Mouse (Mus musculus): Measurements from ENCODE around the gene Guca1a. TPM values are rescaled to one million over a fixed set of nuclear protein-coding genes. Genes with fewer than 3 reads are reported as not detected.

Gene Guca1a
- total RNA-seq, 2 experiments from 2014 or later, result not detected

- intact Hi-C loops (cut with DNase I), result no loop called here
These were observed 31.3 kb downstream of the Guca1a start for GRCm38 (mm10) chr17:47369087-47369443.

GRCm38 (mm10) chr17:47368401-47369086 lies 31.8 kb downstream of the Guca1a start, which contains the start of gene Mrps10:
Mrps10 (plus strand) TSS chr17:47368887.
- peak; percentile 91 to 92 for DNase-seq (ENCODE audit: extremely low spot score in 1 of 2, low spot score in 2 of 2)
- intact Hi-C loops (cut with DNase I), result no loop called here

More at GRCm38 (mm10) chr17:47369087-47369443, 31.3 kb downstream of the Guca1a start:
- DNase-seq (ENCODE audit: extremely low spot score in 1 of 2, low spot score in 2 of 2), result peak in 1 of 2 experiments; percentile 40

- intact Hi-C loops (cut with DNase I), result no loop called here
- DNase-seq (ENCODE audit: extremely low spot score in 1 of 2, low spot score in 2 of 2), result no peak
These were observed 39.0 kb downstream of the Guca1a start for GRCm38 (mm10) chr17:47361343-47361742.

GRCm38 (mm10) chr17:47359964-47360363 lies 40.4 kb downstream of the Guca1a start:
- peak in 1 of 2 experiments; percentile 62 for DNase-seq (ENCODE audit: extremely low spot score in 1 of 2, low spot score in 2 of 2)
- intact Hi-C loops (cut with DNase I), result no loop called here

GRCm38 (mm10) chr17:47349721-47350319 lies 50.6 kb downstream of the Guca1a start:
- no peak for DNase-seq (ENCODE audit: extremely low spot score in 1 of 2, low spot score in 2 of 2)
- intact Hi-C loops (cut with DNase I), result no loop called here

Other genes with a start within 250 kb of the Guca1a start
- 10 to 100 TPM; 28.8 to 29.6 TPM for gene Mrps10, start 31.7 kb downstream of the Guca1a start, total RNA-seq (2021)
- under 1 TPM; 0.69 to 0.81 TPM for gene Guca1b, start 15.2 kb downstream of the Guca1a start, total RNA-seq (2021)
- gene AI661453, start 36.0 kb upstream of the Guca1a start, total RNA-seq (2021), result under 1 TPM; 0.30 to 0.61 TPM
- not detected for gene 1700001C19Rik, start 36.8 kb upstream of the Guca1a start, total RNA-seq (2021)
- 10 to 100 TPM; 13.8 to 14.3 TPM for gene Taf8, start 101.7 kb upstream of the Guca1a start, total RNA-seq (2021)
- 10 to 100 TPM; 24.5 to 26.7 TPM for gene Ccnd3, start 104.5 kb upstream of the Guca1a start, total RNA-seq (2021)
- 10 to 100 TPM; 25.2 to 25.3 TPM for gene Bysl, start 210.9 kb upstream of the Guca1a start, total RNA-seq (2021)
- gene Med20, start 211.0 kb upstream of the Guca1a start, total RNA-seq (2021), result 10 to 100 TPM; 21.4 to 23.5 TPM
- 1 to 10 TPM; 6.2 to 6.4 TPM for gene Gm20517, start 211.0 kb upstream of the Guca1a start, total RNA-seq (2021)
- 10 to 100 TPM; 14.8 to 15.1 TPM for gene Usp49, start 230.1 kb upstream of the Guca1a start, total RNA-seq (2021)

Data from left cerebral cortex, postnatal 10 days (tissue).